Mouse (Mus musculus): ENCODE results near the gene Taar8a. TPM values are rescaled to one million over a fixed set of nuclear protein-coding genes. Genes with fewer than 3 reads are reported as not detected.
"Not testable (repeated sequence)": the region's sequence is repeated elsewhere in the genome, so short reads cannot be mapped to it uniquely, and the experiment has no call there.

Gene Taar8a
- polyA plus RNA-seq (2014; fragmentation: Nextera tagmentation; extraction: Ambion mirVana) = not detected in 2 replicates

GRCm38 (mm10) chr10:24076200-24076599 is at the start of gene Taar8a:
Taar8a (plus strand) TSS chr10:24076500.
- not testable (repeated sequence) for H3K27ac ChIP-seq (ENCODE audit: low read length); H3K36me3 ChIP-seq (ENCODE audit: control insufficient read depth, insufficient read depth, low read length); H3K9ac ChIP-seq (replicated peaks; ENCODE audit: low read depth, low read length); H3K4me2 ChIP-seq (replicated peaks; ENCODE audit: low read depth, low read length); H3K9me3 ChIP-seq (ENCODE audit: control insufficient read depth, low read depth, low read length); H3K4me3 ChIP-seq (ENCODE audit: low read depth, low read length); ATAC-seq (ENCODE audit: insufficient number of reproducible peaks, insufficient read depth, low FRiP score, low read depth); H3K27me3 ChIP-seq (ENCODE audit: control insufficient read depth, insufficient read depth, low read length); H3K4me1 ChIP-seq (ENCODE audit: control insufficient read depth, insufficient read depth, low read length)
- WGBS = 89% methylated on average over 2 of the region's 4 CpGs

- Histone ChIP-seq H3K4me2 (replicated peaks; ENCODE audit: low read depth, low read length) (no peak within 1 kb of the TSS), H3K27ac (ENCODE audit: low read length) (no peak within 1 kb of the TSS), H3K4me3 (ENCODE audit: low read depth, low read length) (no peak within 1 kb of the TSS), H3K36me3 (ENCODE audit: control insufficient read depth, insufficient read depth, low read length) (no peaks in the 10 kb centered on the region), H3K9ac (replicated peaks; ENCODE audit: low read depth, low read length) (no peak within 1 kb of the TSS), H3K9me3 (ENCODE audit: control insufficient read depth, low read depth, low read length) (no peaks in the 10 kb centered on the region), H3K27me3 (ENCODE audit: control insufficient read depth, insufficient read depth, low read length) (no peaks in the 10 kb centered on the region), H3K4me1 (ENCODE audit: control insufficient read depth, insufficient read depth, low read length) (no peaks in the 10 kb centered on the region)
- ATAC-seq (ENCODE audit: insufficient number of reproducible peaks, insufficient read depth, low FRiP score, low read depth) = no peak
Observed at GRCm38 (mm10) chr10:24026922-24027321, 49.4 kb upstream of the Taar8a start, which contains the start of gene Taar7d. Taar7d (plus strand) TSS chr10:24027222.

GRCm38 (mm10) chr10:24031347-24031746 is 45.0 kb upstream of the Taar8a start:
- no peak overlapping the region for H3K4me2 ChIP-seq (replicated peaks; ENCODE audit: low read depth, low read length)
- H3K4me1 ChIP-seq (ENCODE audit: control insufficient read depth, insufficient read depth, low read length) = no peaks in the 10 kb centered on the region
- no peaks in the 10 kb centered on the region for H3K27me3 ChIP-seq (ENCODE audit: control insufficient read depth, insufficient read depth, low read length)
- no peak overlapping the region for H3K4me3 ChIP-seq (ENCODE audit: low read depth, low read length)
- no peak for ATAC-seq (ENCODE audit: insufficient number of reproducible peaks, insufficient read depth, low FRiP score, low read depth)
- H3K27ac ChIP-seq (ENCODE audit: low read length) = no peak overlapping the region
- H3K9ac ChIP-seq (replicated peaks; ENCODE audit: low read depth, low read length) = no peak overlapping the region
- no peaks in the 10 kb centered on the region for H3K9me3 ChIP-seq (ENCODE audit: control insufficient read depth, low read depth, low read length)
- no peaks in the 10 kb centered on the region for H3K36me3 ChIP-seq (ENCODE audit: control insufficient read depth, insufficient read depth, low read length)

- no peak within 1 kb of the TSS for H3K9ac ChIP-seq (replicated peaks; ENCODE audit: low read depth, low read length)
- H3K4me3 ChIP-seq (ENCODE audit: low read depth, low read length) = no peak within 1 kb of the TSS
- no peak within 1 kb of the TSS for H3K27ac ChIP-seq (ENCODE audit: low read length)
- WGBS = 91% methylated on average over 2 of the region's 2 CpGs
- H3K4me1 ChIP-seq (ENCODE audit: control insufficient read depth, insufficient read depth, low read length) = no peaks in the 10 kb centered on the region
- H3K9me3 ChIP-seq (ENCODE audit: control insufficient read depth, low read depth, low read length) = no peaks in the 10 kb centered on the region
- no peaks in the 10 kb centered on the region for H3K27me3 ChIP-seq (ENCODE audit: control insufficient read depth, insufficient read depth, low read length)
- no peak for ATAC-seq (ENCODE audit: insufficient number of reproducible peaks, insufficient read depth, low FRiP score, low read depth)
- no peaks in the 10 kb centered on the region for H3K36me3 ChIP-seq (ENCODE audit: control insufficient read depth, insufficient read depth, low read length)
- H3K4me2 ChIP-seq (replicated peaks; ENCODE audit: low read depth, low read length) = no peak within 1 kb of the TSS
Observed at GRCm38 (mm10) chr10:24037314-24037713, 39.0 kb upstream of the Taar8a start, which contains the start of gene Taar7e. Taar7e (plus strand) TSS chr10:24037614.

- no peaks in the 10 kb centered on the region for H3K27me3 ChIP-seq (ENCODE audit: control insufficient read depth, insufficient read depth, low read length)
Observed at GRCm38 (mm10) chr10:24040120-24040869, 36.0 kb upstream of the Taar8a start.

GRCm38 (mm10) chr10:24049210-24049609 is 27.1 kb upstream of the Taar8a start, which contains the start of gene Taar7f:
Taar7f (plus strand) TSS chr10:24049510.
- H3K4me2 ChIP-seq (replicated peaks; ENCODE audit: low read depth, low read length) = no peak within 1 kb of the TSS
- no peak within 1 kb of the TSS for H3K9ac ChIP-seq (replicated peaks; ENCODE audit: low read depth, low read length)
- no peak within 1 kb of the TSS for H3K4me3 ChIP-seq (ENCODE audit: low read depth, low read length)
- ATAC-seq (ENCODE audit: insufficient number of reproducible peaks, insufficient read depth, low FRiP score, low read depth) = no peak
- no peaks in the 10 kb centered on the region for H3K9me3 ChIP-seq (ENCODE audit: control insufficient read depth, low read depth, low read length)
- H3K27me3 ChIP-seq (ENCODE audit: control insufficient read depth, insufficient read depth, low read length) = no peaks in the 10 kb centered on the region
- H3K27ac ChIP-seq (ENCODE audit: low read length) = no peak within 1 kb of the TSS
- H3K36me3 ChIP-seq (ENCODE audit: control insufficient read depth, insufficient read depth, low read length) = no peaks in the 10 kb centered on the region
- no peaks in the 10 kb centered on the region for H3K4me1 ChIP-seq (ENCODE audit: control insufficient read depth, insufficient read depth, low read length)

More at GRCm38 (mm10) chr10:24040120-24040869, 36.0 kb upstream of the Taar8a start:
- no peaks in the 10 kb centered on the region for H3K36me3 ChIP-seq (ENCODE audit: control insufficient read depth, insufficient read depth, low read length)
- no peaks in the 10 kb centered on the region for H3K9me3 ChIP-seq (ENCODE audit: control insufficient read depth, low read depth, low read length)
- H3K9ac ChIP-seq (replicated peaks; ENCODE audit: low read depth, low read length) = no peak overlapping the region
- no peak overlapping the region for H3K27ac ChIP-seq (ENCODE audit: low read length)
- no peak for ATAC-seq (ENCODE audit: insufficient number of reproducible peaks, insufficient read depth, low FRiP score, low read depth)
- no peak overlapping the region for H3K4me3 ChIP-seq (ENCODE audit: low read depth, low read length)
- H3K4me1 ChIP-seq (ENCODE audit: control insufficient read depth, insufficient read depth, low read length) = no peaks in the 10 kb centered on the region
- 38% methylated on average over 2 of the region's 2 CpGs for WGBS
- no peak overlapping the region for H3K4me2 ChIP-seq (replicated peaks; ENCODE audit: low read depth, low read length)

- Histone ChIP-seq H3K9ac (replicated peaks; ENCODE audit: low read depth, low read length) (no peak overlapping the region), H3K36me3 (ENCODE audit: control insufficient read depth, insufficient read depth, low read length) (no peaks in the 10 kb centered on the region), H3K9me3 (ENCODE audit: control insufficient read depth, low read depth, low read length) (no peaks in the 10 kb centered on the region), H3K4me2 (replicated peaks; ENCODE audit: low read depth, low read length) (no peak overlapping the region), H3K27me3 (ENCODE audit: control insufficient read depth, insufficient read depth, low read length) (no peaks in the 10 kb centered on the region), H3K4me3 (ENCODE audit: low read depth, low read length) (no peak overlapping the region), H3K27ac (ENCODE audit: low read length) (no peak overlapping the region), H3K4me1 (ENCODE audit: control insufficient read depth, insufficient read depth, low read length) (no peaks in the 10 kb centered on the region)
- no peak for ATAC-seq (ENCODE audit: insufficient number of reproducible peaks, insufficient read depth, low FRiP score, low read depth)
- WGBS = 39% methylated on average over 5 of the region's 5 CpGs
Observed at GRCm38 (mm10) chr10:24052039-24052438, 24.3 kb upstream of the Taar8a start.

- Histone ChIP-seq H3K4me1 (ENCODE audit: control insufficient read depth, insufficient read depth, low read length) (no peaks in the 10 kb centered on the region), H3K27ac (ENCODE audit: low read length) (no peak overlapping the region), H3K4me2 (replicated peaks; ENCODE audit: low read depth, low read length) (no peak overlapping the region), H3K4me3 (ENCODE audit: low read depth, low read length) (no peak overlapping the region), H3K9ac (replicated peaks; ENCODE audit: low read depth, low read length) (no peak overlapping the region), H3K36me3 (ENCODE audit: control insufficient read depth, insufficient read depth, low read length) (no peaks in the 10 kb centered on the region), H3K9me3 (ENCODE audit: control insufficient read depth, low read depth, low read length) (no peaks in the 10 kb centered on the region), H3K27me3 (ENCODE audit: control insufficient read depth, insufficient read depth, low read length) (no peaks in the 10 kb centered on the region)
- 87% methylated on average over 3 of the region's 3 CpGs for WGBS
- no peak for ATAC-seq (ENCODE audit: insufficient number of reproducible peaks, insufficient read depth, low FRiP score, low read depth)
Observed at GRCm38 (mm10) chr10:24058986-24059385, 17.3 kb upstream of the Taar8a start.

GRCm38 (mm10) chr10:24074751-24075150 is 1.5 kb upstream of the Taar8a start:
- H3K9me3 ChIP-seq (ENCODE audit: control insufficient read depth, low read depth, low read length); ATAC-seq (ENCODE audit: insufficient number of reproducible peaks, insufficient read depth, low FRiP score, low read depth); H3K9ac ChIP-seq (replicated peaks; ENCODE audit: low read depth, low read length); H3K27ac ChIP-seq (ENCODE audit: low read length); H3K36me3 ChIP-seq (ENCODE audit: control insufficient read depth, insufficient read depth, low read length); H3K4me3 ChIP-seq (ENCODE audit: low read depth, low read length); H3K4me1 ChIP-seq (ENCODE audit: control insufficient read depth, insufficient read depth, low read length); H3K4me2 ChIP-seq (replicated peaks; ENCODE audit: low read depth, low read length); H3K27me3 ChIP-seq (ENCODE audit: control insufficient read depth, insufficient read depth, low read length): not testable (repeated sequence)
- 38% methylated on average over 2 of the region's 2 CpGs for WGBS

Measured in stomach, embryonic 14.5 days (tissue).